Mouse (Mus musculus): ENCODE measurements at regions not wholly inside any gene's neighbourhood (a gene's known extent, or its start where the extent isn't known, plus 50 kb on each side); places are given as distances from the start of the nearest gene placed in this dataset.

DNA sequence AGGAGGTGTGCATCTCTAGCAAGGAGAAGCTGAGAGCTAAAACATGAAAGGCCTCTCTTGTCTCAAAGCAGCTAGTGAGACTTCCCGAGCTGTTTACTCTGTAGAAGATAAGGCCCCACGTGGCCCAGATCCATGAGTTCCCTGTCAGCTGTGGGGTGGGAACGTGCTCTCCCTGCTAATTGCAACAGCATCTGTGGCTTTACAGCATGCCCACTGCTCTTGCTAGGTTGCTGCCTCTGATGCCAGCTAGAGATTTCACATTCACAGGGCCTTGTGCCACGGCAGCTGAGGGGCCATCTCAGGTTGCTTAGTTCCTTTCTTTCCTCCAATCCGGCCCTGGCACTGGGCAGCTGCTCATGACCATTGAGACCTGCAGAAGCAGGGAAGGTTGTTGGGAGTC is 288.2 kb upstream of the Myt1l start:
- ChIA-PET POLR2A (no interaction called here), CTCF (interaction anchor here in 2 of 4 experiments (0.8 to 1.0 kb wide), 2 partner anchors 8 to 1211 kb away, joined by 3 to 5 read pairs; no protein-coding TSS in a partner anchor)

DNA sequence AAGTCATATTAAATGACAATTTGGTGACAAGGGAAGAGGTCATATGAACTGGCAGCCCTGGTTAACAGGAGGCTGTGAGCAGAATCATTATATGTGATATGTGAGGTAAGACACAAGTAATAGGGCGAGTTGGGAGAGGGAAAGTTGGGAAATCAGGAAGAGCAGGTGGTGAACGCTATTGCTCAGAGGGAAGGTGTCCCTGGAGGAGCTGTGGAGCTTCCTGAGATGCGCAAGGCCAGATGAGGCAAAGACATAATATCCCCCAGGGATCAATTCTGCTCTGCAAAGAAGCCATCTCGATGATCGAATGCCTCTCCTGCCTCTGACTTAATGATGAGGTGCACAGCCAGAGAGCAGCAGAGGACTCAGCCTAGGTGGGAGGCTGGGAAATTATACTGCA is 285.1 kb upstream of the Myt1l start:
- CTCF ChIA-PET = no interaction called here
- POLR2A ChIA-PET = no interaction called here

DNA sequence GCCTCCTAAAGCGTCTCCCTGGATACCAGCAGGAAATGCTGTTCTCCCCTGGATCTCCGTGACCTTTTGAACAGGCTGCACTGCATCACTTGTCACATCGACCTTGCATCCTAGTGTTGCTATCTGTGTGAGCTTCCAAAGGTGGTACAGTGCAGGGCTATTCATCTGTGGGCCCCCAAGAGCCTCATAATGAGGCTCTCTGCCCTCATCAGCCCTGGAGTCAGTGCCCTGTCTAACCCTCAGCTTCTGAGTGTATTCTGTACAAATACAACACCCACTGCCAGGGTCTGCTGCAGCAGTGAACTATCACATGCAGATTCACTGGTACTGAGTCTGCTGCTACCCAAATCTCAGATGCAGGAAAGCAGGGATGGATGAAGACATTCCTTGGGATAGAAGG is 282.1 kb upstream of the Myt1l start:
- ChIA-PET POLR2A (no interaction called here), CTCF (interaction anchor here in 1 of 4 experiments (0.6 kb wide), 1 partner anchor 967 kb away, joined by 3 read pairs; no protein-coding TSS in a partner anchor)

DNA sequence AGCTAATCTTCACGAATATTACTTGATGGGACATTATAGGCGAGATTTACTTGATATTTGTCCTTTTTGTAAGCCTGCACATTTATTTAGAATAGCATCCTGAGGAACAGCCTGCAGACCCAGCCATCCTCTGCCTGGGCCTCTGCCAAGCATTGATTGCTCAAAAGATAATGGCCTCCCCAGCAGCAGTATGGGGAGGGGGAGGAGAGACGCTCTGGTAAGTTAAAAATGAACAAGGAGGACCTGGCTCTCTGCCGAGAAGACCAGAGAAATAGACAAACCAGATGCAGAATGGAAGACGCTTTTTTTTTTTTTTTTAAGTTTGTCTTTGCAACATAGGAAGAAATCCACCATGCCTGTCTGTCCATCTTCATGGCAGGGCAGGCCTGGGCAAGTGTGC is 280.8 kb upstream of the Myt1l start:
- POLR2A ChIA-PET = no interaction called here

DNA sequence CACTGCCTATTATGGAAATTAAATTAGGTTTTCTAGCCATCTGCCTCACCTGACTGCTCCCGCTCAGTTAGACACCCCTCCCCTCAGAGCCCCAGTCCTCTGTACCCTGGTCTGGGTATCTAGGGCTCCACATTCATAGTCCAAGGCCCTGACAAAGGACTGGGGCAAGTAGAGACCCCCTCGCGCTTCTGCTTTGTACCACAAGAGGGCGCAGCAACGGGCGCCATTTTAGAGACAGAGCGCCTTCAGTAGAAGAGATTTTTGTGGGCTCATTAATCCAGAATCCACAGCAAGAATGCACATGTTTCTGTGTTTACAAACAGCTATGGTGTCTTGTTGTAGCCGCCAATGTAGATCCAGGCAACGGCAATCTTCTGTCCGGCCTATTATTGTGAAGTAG is 279.7 kb upstream of the Myt1l start:
- ChIA-PET POLR2A (no interaction called here), CTCF (interaction anchor here in 3 of 4 experiments (0.6 to 1.4 kb wide), 5 partner anchors 8 to 1236 kb away, joined by 3 to 5 read pairs (median 3); no protein-coding TSS in a partner anchor)

More for the DNA sequence above, 280.8 kb upstream of the Myt1l start:
- CTCF ChIA-PET = no interaction called here

DNA sequence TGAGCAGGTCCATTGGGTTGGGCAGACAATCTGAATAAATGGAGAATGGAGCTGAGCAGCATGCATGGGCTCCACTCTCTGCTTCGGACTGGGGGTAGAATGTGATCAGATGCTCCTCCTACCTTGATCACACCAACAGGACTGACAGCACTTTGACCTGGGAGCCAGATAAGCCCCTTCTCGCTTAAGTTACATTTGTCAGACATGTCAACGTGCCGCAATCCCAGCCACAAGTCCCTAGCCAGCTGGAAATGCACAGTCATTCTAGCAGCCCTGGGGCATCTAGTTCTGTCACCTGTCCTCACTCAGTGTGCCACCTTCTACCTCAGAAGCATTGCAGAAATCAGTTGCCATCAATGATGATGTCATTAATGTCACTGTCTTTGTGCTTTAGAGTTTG is 272.1 kb upstream of the Myt1l start:
- POLR2A ChIA-PET = no interaction called here
- CTCF ChIA-PET = no interaction called here

DNA sequence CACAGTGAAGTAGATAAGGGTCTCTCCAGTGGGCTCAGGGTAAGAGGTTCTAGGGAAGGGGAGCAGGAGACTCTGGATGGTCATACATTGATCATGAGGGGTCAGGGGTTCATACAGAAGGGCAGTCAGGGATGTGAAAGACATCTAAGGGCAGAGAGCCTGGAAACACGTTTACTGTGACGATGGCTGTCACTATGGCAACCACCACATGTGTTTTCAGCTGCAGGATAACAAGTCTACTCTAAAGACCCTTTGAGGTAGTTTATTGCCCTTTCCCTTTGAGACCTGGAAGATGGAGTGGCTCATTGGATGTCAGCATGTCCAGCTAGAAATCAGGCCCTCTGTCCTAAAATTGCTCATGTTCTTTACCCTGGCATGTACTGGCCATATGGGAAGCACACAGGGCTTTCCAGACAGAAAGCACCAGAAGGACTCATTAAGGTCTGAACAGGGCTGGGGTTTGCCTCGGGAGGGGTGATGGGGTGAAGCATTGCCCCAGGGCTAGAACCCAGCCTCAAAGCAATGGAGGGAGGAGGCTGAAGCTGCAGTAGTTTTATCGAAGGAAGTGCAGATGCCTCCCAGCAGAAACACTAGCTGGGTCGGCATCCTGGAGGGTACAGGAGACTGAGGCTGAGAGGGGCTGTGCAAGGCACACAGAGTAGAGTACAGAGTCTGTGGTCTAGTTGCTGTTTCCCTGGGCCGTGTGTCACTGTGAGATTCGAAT is 271.0 kb upstream of the Myt1l start:
- ChIA-PET POLR2A (interaction anchor here in 1 of 4 experiments (0.7 kb wide), 1 partner anchor 200 kb away, joined by 3 read pairs; no protein-coding TSS in a partner anchor), CTCF (interaction anchor here in 1 of 4 experiments (0.7 kb wide), 1 partner anchor 8 kb away, joined by 3 read pairs; no protein-coding TSS in a partner anchor)

DNA sequence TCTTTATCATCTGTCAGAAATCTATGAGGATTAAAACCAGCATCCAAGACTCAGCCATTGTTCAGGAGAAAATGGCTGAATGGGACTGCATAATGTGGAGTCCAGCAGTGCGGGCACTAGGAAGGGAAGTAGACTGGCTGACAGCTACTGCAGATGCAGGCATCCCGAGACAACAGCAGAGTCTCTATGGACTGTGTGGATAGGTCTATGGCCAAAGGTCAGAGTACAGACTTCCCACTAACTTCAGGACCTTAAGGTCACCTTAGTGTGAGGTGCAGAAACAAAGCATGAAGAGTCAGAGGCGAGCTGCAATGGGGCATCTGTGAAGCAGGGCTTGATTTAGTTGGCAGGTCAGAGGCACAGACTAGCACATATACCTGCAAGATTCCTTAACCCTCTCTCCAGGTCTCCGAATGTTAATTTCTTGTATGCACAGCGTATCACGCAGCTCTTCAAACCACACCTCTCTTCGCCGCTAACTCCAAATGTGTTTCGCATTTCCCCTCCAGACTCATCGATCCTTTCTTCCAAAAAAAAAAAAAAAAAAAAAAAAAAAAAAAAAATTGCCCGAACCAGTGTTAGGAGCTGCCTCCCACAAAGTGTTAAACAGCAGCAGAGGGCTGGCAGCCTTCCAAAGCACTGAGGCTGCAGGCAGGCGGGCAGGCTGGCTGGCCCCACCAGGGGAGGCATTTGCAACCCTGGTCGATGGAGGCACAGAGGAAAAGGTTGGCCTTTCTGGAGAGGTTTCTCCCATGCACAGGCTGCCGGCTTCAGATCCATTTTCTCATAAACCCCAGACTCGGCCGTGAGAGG is 270.2 kb upstream of the Myt1l start:
- CTCF ChIA-PET = interaction anchor here in 2 of 4 experiments (0.6 to 0.7 kb wide), 2 partner anchors 9 to 474 kb away, joined by 3 read pairs; no protein-coding TSS in a partner anchor
- POLR2A ChIA-PET = interaction anchor here in 2 of 4 experiments (0.7 kb wide), 2 partner anchors 166 to 201 kb away, joined by 3 to 8 read pairs; no protein-coding TSS in a partner anchor

DNA sequence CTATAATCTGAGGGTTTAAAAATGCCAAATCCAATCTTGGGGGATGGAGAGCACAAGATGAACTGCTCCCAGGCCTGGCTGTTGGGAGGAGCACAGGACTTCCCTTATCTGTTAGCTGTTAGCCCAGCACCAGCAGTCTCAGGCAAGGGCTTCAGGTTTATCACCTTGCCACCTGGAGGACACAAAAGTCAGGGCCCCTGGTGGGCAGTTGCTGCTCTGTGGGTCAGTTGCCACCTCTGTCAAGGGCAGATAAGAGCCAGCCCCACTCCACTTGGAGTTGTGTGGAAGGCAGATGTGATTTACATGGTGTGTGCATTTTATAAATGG is 269.7 kb upstream of the Myt1l start:
- ChIA-PET POLR2A (interaction anchor here in 1 of 4 experiments (0.7 kb wide), 1 partner anchor 166 kb away, joined by 8 read pairs; no protein-coding TSS in a partner anchor), CTCF (interaction anchor here in 1 of 4 experiments (0.6 kb wide), 1 partner anchor 475 kb away, joined by 3 read pairs; no protein-coding TSS in a partner anchor)

DNA sequence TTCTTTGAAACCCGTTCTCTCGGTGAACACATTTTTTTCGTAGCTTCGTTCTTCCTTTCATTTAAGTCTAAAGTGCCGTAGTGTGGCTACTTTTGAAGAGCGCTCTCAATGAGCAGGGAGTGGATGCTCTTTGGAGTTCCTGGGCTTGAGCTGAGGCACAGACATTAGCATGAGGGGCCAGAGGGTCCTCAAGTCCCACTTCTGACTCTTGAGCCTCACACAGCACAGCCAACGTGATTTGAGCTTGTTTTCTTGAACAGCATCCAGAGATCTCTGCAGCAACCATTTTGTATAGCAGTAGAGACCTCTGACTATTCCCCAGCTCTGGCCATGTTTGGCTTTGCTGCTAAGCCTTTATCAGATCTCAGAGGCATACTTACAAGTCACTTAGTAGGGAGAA is 269.2 kb upstream of the Myt1l start:
- ChIA-PET CTCF (no interaction called here), POLR2A (interaction anchor here in 1 of 4 experiments (0.6 kb wide), 1 partner anchor 370 kb away, joined by 3 read pairs; no protein-coding TSS in a partner anchor)

DNA sequence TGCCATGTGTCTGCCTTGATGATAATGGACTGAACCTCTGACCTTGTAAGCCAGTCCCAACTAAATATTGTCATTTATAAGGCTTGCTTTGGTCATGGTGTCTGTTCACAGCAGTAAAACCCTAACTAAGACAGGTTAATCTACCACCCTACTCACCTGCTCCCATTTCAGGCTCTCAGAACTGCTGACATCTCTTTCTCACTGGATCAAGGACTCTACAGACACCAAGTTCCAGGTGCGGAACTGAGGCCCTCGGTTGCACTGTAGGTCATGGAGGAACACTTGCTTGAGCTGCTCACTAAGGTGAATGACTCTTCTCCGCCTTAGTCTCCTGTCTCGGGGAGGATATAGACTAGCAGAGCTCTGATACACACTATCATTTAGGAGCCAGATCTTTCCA is 254.0 kb upstream of the Myt1l start:
- POLR2A ChIA-PET = interaction anchor here in 1 of 4 experiments (1.0 kb wide), 1 partner anchor 16 kb away, joined by 3 read pairs; no protein-coding TSS in a partner anchor
- CTCF ChIA-PET = no interaction called here

DNA sequence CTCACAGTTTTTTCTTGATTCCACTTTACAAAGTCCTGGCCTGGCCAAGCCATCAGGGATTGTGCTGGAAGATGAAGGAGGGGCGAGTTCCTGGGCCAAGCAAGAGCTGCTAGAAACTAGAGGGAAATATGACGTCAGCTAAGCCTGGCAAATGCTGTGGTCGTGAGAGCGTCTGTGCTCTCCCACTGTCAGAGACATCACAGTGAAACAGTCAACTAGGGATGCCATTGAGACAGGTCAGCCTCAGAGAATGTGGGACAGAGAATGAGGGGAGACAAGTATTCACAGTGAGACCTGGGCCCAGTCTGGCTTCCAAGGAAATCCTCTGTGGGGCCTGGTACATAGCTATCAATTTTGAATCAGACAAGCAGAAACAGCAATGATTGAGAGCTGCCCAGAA is 252.5 kb upstream of the Myt1l start:
- ChIA-PET POLR2A (interaction anchor here in 1 of 4 experiments (2.1 kb wide), 1 partner anchor 15 kb away, joined by 12 read pairs; no protein-coding TSS in a partner anchor), CTCF (no interaction called here)

DNA sequence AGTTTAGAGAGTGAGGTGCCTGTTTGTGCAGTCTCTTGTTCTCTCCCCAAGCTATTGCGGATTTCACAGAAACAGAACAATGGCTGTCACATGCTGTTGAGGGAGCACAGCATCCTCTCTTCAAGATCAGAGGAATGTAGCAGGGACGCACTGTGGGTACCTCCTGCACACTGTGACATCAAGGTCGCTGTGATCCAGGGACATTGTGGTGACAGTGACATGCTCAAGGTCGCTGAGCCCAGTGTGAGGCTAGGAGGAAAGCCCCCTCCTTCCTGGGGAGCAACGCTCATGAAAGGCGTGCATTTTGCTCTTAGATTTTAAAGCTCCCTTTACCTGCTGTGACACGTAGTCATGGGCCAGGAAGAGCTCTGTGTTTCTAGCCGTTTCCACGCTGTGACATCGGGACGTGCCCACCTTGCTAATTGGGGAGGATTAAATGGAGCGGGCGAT is 248.5 kb upstream of the Myt1l start:
- ChIA-PET CTCF (interaction anchor here in 1 of 4 experiments (0.5 kb wide), 1 partner anchor 181 kb away, joined by 3 read pairs; no protein-coding TSS in a partner anchor), POLR2A (interaction anchor here in 2 of 4 experiments (0.5 to 1.9 kb wide), 4 partner anchors 11 to 898 kb away, joined by 3 to 9 read pairs (median 4); no protein-coding TSS in a partner anchor)

DNA sequence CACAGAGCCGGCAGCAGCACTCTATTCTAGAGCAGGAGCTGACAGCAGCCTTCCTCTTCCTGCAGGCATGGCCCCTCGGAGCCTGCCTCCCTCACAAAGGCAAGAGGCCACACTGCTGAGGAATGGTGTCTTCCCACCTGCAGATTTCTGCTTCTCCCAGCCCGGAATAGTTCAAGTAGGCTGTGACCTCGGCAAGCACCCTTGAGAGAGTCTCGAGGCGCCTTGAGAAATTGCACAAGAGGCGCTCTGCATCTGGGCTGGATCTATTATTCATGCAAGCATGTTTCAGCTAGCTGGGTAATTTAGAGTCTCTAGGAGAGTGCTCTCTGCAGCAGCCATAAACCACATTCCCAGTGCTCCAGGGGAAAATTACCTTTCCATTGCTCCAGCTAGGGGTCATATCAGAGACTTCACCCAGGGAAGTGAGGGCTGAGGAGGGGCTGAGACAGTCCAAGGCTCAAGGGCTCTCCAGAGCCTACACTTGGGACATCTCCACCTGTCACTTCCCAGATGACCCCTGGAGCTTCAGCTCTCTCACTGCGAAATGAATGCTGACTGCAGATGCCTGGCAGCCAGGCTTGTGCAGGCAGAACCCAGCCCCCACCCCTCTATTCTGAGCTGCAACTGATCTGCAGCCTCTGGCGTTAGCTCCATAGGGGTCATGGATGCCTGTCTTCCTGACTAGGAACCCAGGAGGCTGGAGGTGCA is 247.9 kb upstream of the Myt1l start:
- CTCF ChIA-PET = interaction anchor here in 1 of 4 experiments (0.6 kb wide), 1 partner anchor 11 kb away, joined by 3 read pairs; no protein-coding TSS in a partner anchor
- POLR2A ChIA-PET = interaction anchor here in 2 of 4 experiments (0.6 to 1.9 kb wide), 4 partner anchors 11 to 897 kb away, joined by 3 to 9 read pairs (median 4); no protein-coding TSS in a partner anchor

DNA sequence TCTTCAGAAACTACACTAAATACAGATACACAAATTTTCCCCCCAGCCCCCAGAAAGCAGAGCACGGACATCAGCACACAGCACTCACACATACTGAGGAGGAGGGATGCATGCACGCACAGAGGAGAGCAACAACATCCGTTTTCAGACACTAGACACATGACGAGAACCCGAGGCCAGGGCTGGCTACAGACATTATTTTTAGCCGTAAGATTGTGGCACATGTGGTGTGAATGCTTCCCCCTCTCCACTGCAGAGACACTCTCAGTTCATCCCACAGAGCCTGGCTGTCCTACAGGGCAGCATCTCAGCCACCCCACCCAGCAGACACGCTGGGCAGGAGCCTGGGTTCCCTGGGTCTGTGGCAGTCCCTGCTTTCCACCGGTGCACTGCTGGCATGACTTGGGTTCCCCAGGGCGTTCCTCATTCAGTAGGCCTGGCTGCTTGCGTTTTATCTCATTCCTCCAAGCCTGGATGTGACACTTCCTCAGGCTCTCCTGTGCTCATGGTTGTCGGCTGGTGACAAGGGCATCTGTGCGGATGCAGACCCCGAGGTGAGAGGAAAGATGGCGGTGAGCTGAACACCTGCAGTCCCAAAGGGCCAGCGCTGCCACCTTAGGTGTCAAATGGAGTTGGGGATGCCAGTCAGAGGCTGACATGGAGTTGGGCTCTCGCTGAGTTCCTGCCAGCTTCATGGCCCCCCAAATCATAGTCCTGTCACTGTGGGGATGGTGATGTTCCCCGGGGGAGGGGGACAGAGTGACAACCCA is 247.1 kb upstream of the Myt1l start:
- ChIA-PET CTCF (interaction anchor here in 1 of 4 experiments (0.6 kb wide), 1 partner anchor 11 kb away, joined by 3 read pairs; no protein-coding TSS in a partner anchor), POLR2A (interaction anchor here in 2 of 4 experiments (0.7 to 2.1 kb wide), 4 partner anchors 9 to 51 kb away, joined by 3 to 9 read pairs (median 4); no protein-coding TSS in a partner anchor)

DNA sequence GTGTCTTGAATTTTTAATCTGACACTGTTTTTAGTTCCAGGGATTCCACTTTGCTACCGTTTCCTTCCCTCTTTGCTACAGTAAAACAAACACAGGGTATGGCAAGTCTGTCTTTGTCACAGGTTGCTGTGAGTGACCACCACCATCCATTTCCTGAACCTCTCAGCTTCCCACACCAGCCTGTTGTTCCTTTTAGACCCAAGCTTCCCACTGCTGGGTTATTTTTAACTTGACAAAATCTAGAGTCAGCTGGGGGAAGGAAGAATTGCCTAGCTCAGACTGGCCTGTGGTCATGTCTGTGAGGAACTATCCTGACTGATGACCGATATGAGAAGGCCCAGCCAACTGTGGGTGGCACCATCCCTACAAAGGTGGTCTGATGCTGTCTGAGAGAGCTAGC is 239.4 kb upstream of the Myt1l start:
- CTCF ChIA-PET = no interaction called here
- POLR2A ChIA-PET = interaction anchor here in 1 of 4 experiments (1.0 kb wide), 1 partner anchor 11 kb away, joined by 3 read pairs; no protein-coding TSS in a partner anchor

DNA sequence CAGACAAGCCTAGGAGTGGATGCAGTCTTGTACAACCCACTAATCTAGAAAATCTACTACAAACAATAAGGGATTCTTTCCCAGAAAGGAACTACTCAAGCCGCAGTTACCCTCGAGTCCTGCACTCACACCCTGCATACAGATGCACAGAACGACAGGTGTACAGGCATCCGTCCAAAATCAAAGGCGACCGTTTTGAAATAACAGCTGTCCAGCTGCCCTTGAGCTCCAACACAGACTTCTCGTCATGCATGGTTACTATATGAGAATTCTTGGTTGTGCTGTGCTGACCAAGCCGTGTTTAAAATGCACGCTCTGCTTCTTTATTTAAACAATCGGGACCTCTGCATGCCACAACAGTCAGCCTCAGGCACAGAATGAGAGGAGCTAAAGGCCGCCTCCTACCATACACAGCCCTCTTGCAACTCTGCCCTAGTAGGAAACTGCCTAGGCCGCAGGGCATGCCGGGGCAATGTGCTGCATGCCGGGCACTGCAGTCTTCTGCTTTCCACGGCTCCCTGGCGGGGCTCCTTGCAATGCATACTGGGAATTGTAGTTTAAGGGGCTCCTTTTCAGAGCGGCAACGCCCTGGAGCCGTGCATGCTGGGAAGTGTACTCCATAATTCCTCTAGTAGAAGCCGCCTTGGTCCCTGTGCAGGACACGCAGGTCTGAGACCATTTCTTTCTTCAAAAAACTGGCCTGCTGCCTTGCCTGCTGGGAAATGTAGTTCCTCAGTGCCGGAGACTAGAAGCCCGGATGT is 237.4 kb upstream of the Myt1l start:
- CTCF ChIA-PET = interaction anchor here in 1 of 4 experiments (1.2 kb wide), 1 partner anchor 591 kb away, joined by 4 read pairs; no protein-coding TSS in a partner anchor

More for the DNA sequence above, 237.4 kb upstream of the Myt1l start:
- POLR2A ChIA-PET = interaction anchor here in 2 of 4 experiments (0.6 to 2.3 kb wide), 15 partner anchors 9 to 660 kb away, joined by 3 to 12 read pairs (median 4); partner anchors contain the start of genes Rps7 (in 1 of the 2) and Trappc12 (in 1 of the 2)

Data from embryonic stem cell, embryonic (primary cell).